Mouse (Mus musculus): Measurements from ENCODE around the gene Klf7. TPM values are rescaled to one million over a fixed set of nuclear protein-coding genes. Genes with fewer than 3 reads are reported as not detected.

Gene Klf7
- polyA plus RNA-seq, 1 experiment from 2014 or later, result 13.9 TPM

DNA sequence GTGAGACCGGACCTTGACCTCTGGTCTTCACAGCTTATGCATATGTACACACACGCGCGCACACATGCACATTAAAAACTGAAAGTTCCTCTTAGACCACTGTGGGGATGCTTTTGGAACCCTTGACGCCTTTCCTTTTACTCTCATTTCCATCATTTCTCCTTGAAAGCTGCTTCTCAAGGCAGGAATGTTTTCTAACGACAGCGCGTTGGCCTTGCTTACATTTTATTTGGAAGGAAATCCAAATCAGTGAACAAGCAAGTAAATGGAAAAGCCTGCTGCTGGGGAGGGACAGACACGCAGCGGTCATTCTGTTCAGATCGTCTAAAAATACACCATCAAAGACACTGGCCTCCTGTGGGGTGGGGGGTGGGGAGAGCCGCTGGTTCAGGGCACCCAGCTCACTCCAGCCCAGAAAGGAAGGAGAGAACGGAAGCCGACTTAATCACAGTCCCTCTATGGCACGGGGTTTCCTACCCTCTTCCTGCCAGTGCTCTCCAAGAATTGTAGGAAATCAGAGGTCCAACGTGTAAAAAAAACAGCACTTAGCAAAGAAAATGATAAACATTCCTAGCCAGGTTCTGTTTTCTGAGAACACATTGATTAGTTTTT lies 103.5 kb downstream of the Klf7 start:
- no peak overlapping the region for H3K4me3 ChIP-seq (replicated peaks)
- no peaks in the 10 kb centered on the region for H3K36me3 ChIP-seq
- ATAC-seq (ENCODE audit: insufficient number of reproducible peaks, insufficient read depth, low FRiP score, low TSS enrichment, low read depth), result no peak
- H3K9ac ChIP-seq (replicated peaks), result no peak overlapping the region
- H3K9me3 ChIP-seq, result no peaks in the 10 kb centered on the region
- peak overlapping the region; percentile 37 for H3K4me2 ChIP-seq
- 45% methylated on average over 16 of the region's 16 CpGs for WGBS
- H3K27me3 ChIP-seq, result no peaks in the 10 kb centered on the region
- peak overlapping the region; percentile 47; the same call in 1 of the 2 replicates for H3K27ac ChIP-seq
- peaks cover 32% of the 10 kb centered on the region for H3K4me1 ChIP-seq (replicated peaks)

GRCm38 (mm10) chr1:64014091-64014490 lies 108.0 kb downstream of the Klf7 start:
- no peaks in the 10 kb centered on the region for H3K36me3 ChIP-seq
- H3K4me1 ChIP-seq (replicated peaks), result peaks cover 9% of the 10 kb centered on the region
- no peak for ATAC-seq (ENCODE audit: insufficient number of reproducible peaks, insufficient read depth, low FRiP score, low TSS enrichment, low read depth)
- 71% methylated on average over 1 of the region's 1 CpGs for WGBS
- H3K27ac ChIP-seq, result no peak overlapping the region
- H3K9ac ChIP-seq (replicated peaks), result no peak overlapping the region
- no peaks in the 10 kb centered on the region for H3K27me3 ChIP-seq
- H3K4me2 ChIP-seq, result no peak overlapping the region
- H3K4me3 ChIP-seq (replicated peaks), result no peak overlapping the region
- H3K9me3 ChIP-seq, result no peaks in the 10 kb centered on the region

DNA sequence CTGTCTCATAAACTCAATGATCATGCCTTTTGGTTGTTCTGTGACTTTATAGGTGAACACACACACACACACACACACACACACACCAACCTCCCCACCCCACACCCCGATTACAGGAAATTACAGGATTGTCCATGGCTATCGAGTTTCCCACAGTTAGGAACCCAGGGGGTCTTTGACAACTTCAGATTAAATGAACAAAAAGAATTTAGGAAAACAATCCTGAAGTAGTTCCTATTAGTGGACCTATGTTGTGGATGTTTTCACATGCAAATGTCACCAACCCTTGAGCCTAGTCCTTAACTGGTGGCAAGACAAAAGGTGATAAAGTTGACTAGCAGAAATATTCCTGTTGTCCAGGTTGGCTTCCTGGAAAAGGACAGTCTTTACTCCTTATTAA lies 113.1 kb downstream of the Klf7 start:
- Histone ChIP-seq H3K4me1 (replicated peaks) (no peaks in the 10 kb centered on the region), H3K9me3 (no peaks in the 10 kb centered on the region), H3K36me3 (no peaks in the 10 kb centered on the region), H3K4me3 (replicated peaks) (no peak overlapping the region), H3K9ac (replicated peaks) (no peak overlapping the region), H3K27me3 (no peaks in the 10 kb centered on the region), H3K27ac (no peak overlapping the region), H3K4me2 (no peak overlapping the region)
- WGBS, result 48% methylated on average over 2 of the region's 2 CpGs
- ATAC-seq (ENCODE audit: insufficient number of reproducible peaks, insufficient read depth, low FRiP score, low TSS enrichment, low read depth), result no peak

- H3K9me3 ChIP-seq, result no peaks in the 10 kb centered on the region
- no peak for ATAC-seq (ENCODE audit: insufficient number of reproducible peaks, insufficient read depth, low FRiP score, low TSS enrichment, low read depth)
- H3K4me1 ChIP-seq (replicated peaks), result peaks cover 6% of the 10 kb centered on the region
- no peak overlapping the region for H3K9ac ChIP-seq (replicated peaks)
- H3K27ac ChIP-seq, result no peak overlapping the region
- no peak overlapping the region for H3K4me3 ChIP-seq (replicated peaks)
- H3K4me2 ChIP-seq, result no peak overlapping the region
- no peaks in the 10 kb centered on the region for H3K36me3 ChIP-seq
- no peaks in the 10 kb centered on the region for H3K27me3 ChIP-seq
Measured at GRCm38 (mm10) chr1:64008031-64008430, 114.1 kb downstream of the Klf7 start.

DNA sequence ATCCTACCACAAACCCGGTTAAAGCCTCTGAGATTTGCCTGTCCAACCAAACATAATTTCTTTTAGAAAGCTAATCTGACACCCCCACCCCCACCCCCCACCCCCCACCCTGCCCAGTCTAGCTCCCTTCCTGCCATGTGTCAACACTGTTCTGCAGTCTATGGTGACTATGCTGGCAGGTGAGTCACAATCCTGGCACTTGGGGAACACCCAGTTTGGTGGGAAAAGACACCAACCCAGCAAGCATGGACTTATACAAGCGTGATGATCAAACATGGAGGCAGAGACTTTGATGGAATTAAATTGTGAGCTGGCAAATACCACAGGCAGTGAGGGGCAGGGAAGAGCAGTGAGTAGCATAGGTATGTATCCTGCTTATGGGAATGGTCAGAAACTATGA lies 116.9 kb downstream of the Klf7 start:
- Histone ChIP-seq H3K27me3 (no peaks in the 10 kb centered on the region), H3K4me3 (replicated peaks) (no peak overlapping the region), H3K4me2 (no peak overlapping the region), H3K4me1 (replicated peaks) (peaks cover 6% of the 10 kb centered on the region), H3K36me3 (no peaks in the 10 kb centered on the region), H3K9me3 (no peaks in the 10 kb centered on the region), H3K27ac (no peak overlapping the region), H3K9ac (replicated peaks) (no peak overlapping the region)
- 85% methylated on average over 2 of the region's 2 CpGs for WGBS
- no peak for ATAC-seq (ENCODE audit: insufficient number of reproducible peaks, insufficient read depth, low FRiP score, low TSS enrichment, low read depth)

DNA sequence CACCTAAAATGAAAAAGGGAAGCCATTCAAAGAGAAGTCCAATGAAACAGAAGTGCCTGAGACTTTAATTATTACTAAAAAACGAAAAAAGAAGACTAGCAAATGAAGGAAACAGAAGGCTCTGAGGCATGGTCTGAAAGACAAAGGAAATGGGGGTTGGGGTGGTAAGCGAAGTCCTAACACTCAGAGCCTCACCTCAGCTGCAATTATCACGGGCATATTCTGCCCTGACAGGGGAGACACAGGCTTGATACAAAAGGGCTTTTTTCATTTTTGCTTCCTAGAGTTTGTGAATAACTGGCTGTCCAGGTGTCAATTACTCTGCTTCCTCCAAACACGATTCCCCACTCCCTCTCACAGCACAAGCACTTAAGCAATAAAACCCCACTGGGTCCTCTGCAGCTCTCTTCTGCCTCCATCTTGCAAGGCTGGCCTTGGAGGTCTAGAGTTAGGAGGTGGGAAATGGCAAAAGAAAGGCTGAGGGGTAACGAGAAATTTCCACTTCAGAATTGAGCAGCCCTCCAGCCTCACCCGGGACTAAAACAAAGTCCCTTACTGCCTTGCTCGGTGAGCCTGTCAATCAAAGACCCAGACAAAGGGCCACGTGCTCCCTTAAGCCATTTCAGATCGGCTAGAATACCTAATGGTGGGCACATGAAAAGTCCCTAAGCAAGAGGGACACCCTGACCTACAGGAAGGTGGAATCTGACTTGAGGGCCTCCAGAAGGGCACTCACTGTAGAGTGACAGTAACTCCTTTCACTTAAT lies 118.4 kb downstream of the Klf7 start:
- no peaks in the 10 kb centered on the region for H3K9me3 ChIP-seq
- 0 out of 2 replicates have a peak overlapping the region, but pooled peaks have one; percentile 23 for H3K27ac ChIP-seq
- H3K4me3 ChIP-seq (replicated peaks), result no peak overlapping the region
- H3K4me1 ChIP-seq (replicated peaks), result peaks cover 6% of the 10 kb centered on the region
- H3K27me3 ChIP-seq, result no peaks in the 10 kb centered on the region
- no peak overlapping the region for H3K4me2 ChIP-seq
- H3K9ac ChIP-seq (replicated peaks), result no peak overlapping the region
- 52% methylated on average over 9 of the region's 9 CpGs for WGBS
- H3K36me3 ChIP-seq, result no peaks in the 10 kb centered on the region
- no peak for ATAC-seq (ENCODE audit: insufficient number of reproducible peaks, insufficient read depth, low FRiP score, low TSS enrichment, low read depth)

DNA sequence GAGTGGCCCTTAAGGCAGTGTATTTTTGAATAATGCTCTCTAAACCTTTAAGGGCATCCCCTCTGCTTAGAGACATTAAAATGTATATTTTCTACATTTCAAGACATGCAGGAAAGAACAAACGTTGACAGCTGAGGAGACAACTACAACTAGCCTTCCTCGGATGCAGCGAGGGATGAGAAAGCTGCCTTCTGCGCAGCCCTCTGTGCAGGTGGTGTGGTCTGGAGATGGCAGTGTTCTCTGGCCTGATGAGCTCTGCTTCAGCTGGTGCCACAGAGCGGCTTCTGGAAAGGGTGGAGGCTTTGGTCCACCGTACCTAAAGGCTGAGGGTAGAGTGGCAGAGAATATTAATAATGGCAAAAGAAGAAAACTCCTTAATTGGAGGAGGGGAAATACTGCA lies 120.0 kb downstream of the Klf7 start:
- Histone ChIP-seq H3K4me2 (no peak overlapping the region), H3K4me1 (replicated peaks) (peaks cover 6% of the 10 kb centered on the region), H3K27ac (no peak overlapping the region), H3K9me3 (no peaks in the 10 kb centered on the region), H3K9ac (replicated peaks) (no peak overlapping the region), H3K27me3 (0 out of 2 replicates have a peak, but pooled peaks cover 5% of the 10 kb centered on the region), H3K36me3 (no peaks in the 10 kb centered on the region), H3K4me3 (replicated peaks) (no peak overlapping the region)
- WGBS, result 92% methylated on average over 6 of the region's 6 CpGs
- no peak for ATAC-seq (ENCODE audit: insufficient number of reproducible peaks, insufficient read depth, low FRiP score, low TSS enrichment, low read depth)

GRCm38 (mm10) chr1:64000597-64000996 lies 121.5 kb downstream of the Klf7 start:
- Histone ChIP-seq H3K9me3 (no peaks in the 10 kb centered on the region), H3K4me1 (replicated peaks) (peaks cover 7% of the 10 kb centered on the region), H3K27me3 (0 out of 2 replicates have a peak, but pooled peaks cover 5% of the 10 kb centered on the region), H3K4me3 (replicated peaks) (no peak overlapping the region), H3K36me3 (no peaks in the 10 kb centered on the region), H3K4me2 (no peak overlapping the region), H3K27ac (no peak overlapping the region), H3K9ac (replicated peaks) (no peak overlapping the region)
- no peak for ATAC-seq (ENCODE audit: insufficient number of reproducible peaks, insufficient read depth, low FRiP score, low TSS enrichment, low read depth)
- WGBS, result 81% methylated on average over 2 of the region's 2 CpGs

DNA sequence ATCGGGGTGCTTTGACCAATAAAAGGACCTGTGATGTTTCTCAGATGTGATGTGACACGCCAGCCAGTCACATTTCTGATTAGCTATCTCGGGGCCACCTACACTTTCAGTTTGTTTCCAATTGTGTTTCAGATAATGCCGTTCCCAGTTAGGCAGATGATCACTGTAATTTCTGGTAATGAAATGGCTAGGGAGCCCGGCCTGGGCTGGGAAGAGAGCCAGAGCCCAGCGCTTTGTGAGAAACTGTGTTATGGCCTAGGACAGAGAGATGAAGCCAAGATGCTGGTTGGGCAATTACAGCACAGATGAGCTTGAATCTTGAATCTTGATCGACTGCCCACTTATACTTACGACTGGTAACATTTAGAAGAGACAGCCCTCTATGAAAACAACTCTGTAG lies 122.6 kb downstream of the Klf7 start:
- Histone ChIP-seq H3K9me3 (no peaks in the 10 kb centered on the region), H3K36me3 (no peaks in the 10 kb centered on the region), H3K27me3 (0 out of 2 replicates have a peak, but pooled peaks cover 5% of the 10 kb centered on the region), H3K4me2 (no peak overlapping the region), H3K9ac (replicated peaks) (no peak overlapping the region), H3K4me1 (replicated peaks) (peaks cover 17% of the 10 kb centered on the region), H3K27ac (no peak overlapping the region), H3K4me3 (replicated peaks) (no peak overlapping the region)
- ATAC-seq (ENCODE audit: insufficient number of reproducible peaks, insufficient read depth, low FRiP score, low TSS enrichment, low read depth), result no peak
- 91% methylated on average over 8 of the region's 8 CpGs for WGBS

- H3K9ac ChIP-seq (replicated peaks), result no peak overlapping the region
- H3K9me3 ChIP-seq, result no peaks in the 10 kb centered on the region
- no peaks in the 10 kb centered on the region for H3K36me3 ChIP-seq
- no peak overlapping the region for H3K4me3 ChIP-seq (replicated peaks)
- ATAC-seq (ENCODE audit: insufficient number of reproducible peaks, insufficient read depth, low FRiP score, low TSS enrichment, low read depth), result no peak
- H3K27me3 ChIP-seq, result 0 out of 2 replicates have a peak, but pooled peaks cover 5% of the 10 kb centered on the region
- WGBS, result 90% methylated on average over 4 of the region's 4 CpGs
- H3K4me2 ChIP-seq, result no peak overlapping the region
- H3K4me1 ChIP-seq (replicated peaks), result peaks cover 22% of the 10 kb centered on the region
- no peak overlapping the region for H3K27ac ChIP-seq
Measured at GRCm38 (mm10) chr1:63998901-63999300, 123.2 kb downstream of the Klf7 start.

DNA sequence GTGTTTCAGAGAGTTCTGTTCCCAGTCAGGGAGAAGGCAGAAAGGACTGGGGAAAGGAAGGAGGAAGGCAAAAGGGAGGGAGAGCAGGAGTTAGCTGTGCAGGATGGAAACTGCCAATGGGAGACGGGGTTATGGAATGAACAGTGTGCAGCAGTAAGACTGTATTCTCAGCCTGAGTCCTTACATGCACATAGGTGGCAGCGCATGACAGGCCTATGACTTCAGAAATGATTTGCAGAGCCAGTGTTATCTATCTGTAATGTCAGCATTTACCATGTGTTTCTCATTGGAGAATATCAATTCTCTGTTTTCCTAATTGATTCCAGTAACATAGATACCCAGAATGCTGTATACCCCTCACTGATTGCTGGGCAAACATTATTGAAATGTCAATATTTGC lies 123.9 kb downstream of the Klf7 start:
- no peak overlapping the region for H3K9ac ChIP-seq (replicated peaks)
- WGBS, result 86% methylated on average over 2 of the region's 2 CpGs
- no peak for ATAC-seq (ENCODE audit: insufficient number of reproducible peaks, insufficient read depth, low FRiP score, low TSS enrichment, low read depth)
- peaks cover 24% of the 10 kb centered on the region for H3K4me1 ChIP-seq (replicated peaks)
- no peak overlapping the region for H3K4me3 ChIP-seq (replicated peaks)
- no peaks in the 10 kb centered on the region for H3K9me3 ChIP-seq
- no peak overlapping the region for H3K4me2 ChIP-seq
- H3K27ac ChIP-seq, result no peak overlapping the region
- H3K36me3 ChIP-seq, result no peaks in the 10 kb centered on the region
- 0 out of 2 replicates have a peak, but pooled peaks cover 5% of the 10 kb centered on the region for H3K27me3 ChIP-seq
